Mouse (Mus musculus) kidney, postnatal 10 days (tissue): ENCODE measurements around the gene Chn2.

Experiments
- DNase-seq: peaks from one replicate; pipeline ENCODE4 v3.0.0; 2021; ENCODE audit warnings: mixed read lengths

Gene Chn2

DNA sequence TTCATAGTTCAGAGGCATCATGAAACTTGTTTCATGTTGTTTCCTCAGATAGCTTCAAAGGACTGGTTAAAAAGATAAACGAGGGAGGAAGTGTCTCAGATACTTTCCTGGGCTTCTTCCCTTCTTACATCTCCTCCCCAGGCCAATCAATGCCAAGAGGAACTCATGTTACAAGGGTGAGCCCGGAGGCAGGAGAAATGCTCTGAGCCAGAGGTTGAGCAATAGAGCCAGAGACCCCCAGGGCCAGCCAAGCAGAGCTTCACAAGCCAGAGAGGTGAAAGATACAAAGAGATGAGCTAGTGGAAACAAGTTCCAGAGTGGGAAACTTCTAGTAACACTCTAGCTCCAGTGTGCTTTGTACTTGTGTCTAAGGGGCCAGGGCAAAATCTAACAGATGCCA, 38.9 kb downstream of the Chn2 start:
- DNase-seq = no peak

DNA sequence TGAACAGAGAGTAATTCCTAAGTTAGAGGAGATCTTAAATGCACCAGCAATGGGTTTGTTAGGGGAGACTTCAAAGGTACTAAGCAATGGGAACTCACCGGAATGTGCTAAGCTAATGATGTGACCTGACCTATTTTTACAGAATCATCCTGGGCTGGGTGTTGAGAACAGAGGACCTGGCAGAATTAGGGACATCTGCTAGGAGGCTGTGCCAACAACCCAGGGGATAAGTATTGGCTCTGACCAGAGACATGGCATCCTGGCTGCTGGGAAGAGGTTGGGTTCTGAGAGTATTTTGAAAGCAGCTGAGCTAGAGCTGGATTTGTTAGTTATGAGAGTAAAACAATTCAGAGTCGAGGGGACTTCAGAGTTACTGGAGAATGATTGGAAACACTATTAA, 40.5 kb downstream of the Chn2 start:
- no peak for DNase-seq

DNA sequence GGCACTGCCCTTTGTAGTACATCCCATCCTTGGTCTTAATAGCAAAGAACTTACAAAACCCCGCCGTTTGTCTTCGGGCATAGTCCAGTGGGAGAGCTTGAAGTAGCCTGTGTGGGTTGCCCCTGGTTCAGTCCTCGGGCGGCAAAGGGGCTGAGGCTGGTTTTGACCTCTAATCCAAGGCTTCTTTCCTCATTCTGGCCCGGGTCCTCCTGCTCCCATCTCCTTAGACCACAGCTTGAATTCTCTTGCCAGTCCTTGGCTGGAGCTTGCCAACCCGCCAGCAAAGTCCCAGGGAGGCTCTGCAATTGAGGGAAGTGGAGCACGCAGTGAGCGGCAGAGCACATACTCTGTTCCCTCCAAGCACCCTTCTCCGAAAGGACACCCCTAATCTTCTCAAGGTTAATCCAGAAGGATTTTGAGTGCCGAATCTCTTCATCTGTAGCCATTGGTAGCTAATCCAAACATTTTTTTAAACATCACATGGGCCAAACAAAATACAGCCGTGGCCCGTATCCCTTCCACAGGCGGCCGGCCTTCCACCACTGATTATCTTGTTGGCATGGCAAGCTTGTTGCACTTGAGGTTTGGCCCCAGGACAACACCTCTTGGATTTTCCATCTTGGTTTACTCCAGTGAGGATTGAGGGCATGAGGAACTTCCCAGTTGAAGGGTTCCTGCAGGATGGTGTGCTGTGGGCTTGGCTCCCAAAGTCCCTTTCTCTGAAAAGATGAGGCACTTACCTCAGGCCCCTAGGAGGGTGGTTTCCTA, 41.3 kb downstream of the Chn2 start:
- no peak for DNase-seq

DNA sequence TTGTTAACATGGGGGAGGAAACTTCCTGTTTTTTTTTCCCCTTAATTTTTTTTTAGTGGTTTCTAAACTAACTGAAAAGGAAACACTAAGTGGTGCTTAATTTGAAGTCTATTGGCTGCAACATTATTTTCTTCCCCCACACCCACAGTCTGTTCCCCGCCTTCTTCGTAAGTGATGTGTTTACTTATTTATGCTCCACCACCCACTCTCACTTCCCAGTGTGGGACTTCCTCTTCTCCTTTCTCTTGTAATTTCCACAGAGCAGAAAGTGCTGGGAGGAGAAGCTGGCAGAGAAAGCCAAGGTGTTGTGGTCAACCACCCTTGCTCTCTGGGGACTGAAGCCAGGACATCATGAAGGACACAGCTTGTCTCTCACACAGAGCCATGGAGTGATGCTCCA, 43.2 kb downstream of the Chn2 start:
- DNase-seq = no peak

DNA sequence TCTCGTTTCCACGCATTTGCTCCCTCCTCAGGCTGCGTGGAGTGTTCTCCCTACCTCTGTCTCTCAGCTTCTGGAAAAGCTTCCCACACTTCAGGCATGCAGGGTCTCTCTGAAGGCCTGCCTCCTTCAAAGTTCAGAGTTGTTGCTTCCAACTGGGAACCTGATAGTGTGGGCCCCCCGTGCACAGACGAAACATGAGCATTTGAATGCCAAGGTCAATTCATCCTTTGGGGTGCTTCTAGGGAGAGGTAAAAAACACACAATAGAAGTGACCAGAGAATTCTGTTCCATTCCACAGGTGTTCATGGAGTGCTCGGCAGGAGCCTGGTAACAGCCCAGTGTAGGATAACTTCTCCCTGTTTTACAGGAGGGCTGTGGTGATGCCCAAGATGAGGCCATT, 44.7 kb downstream of the Chn2 start:
- no peak for DNase-seq

DNA sequence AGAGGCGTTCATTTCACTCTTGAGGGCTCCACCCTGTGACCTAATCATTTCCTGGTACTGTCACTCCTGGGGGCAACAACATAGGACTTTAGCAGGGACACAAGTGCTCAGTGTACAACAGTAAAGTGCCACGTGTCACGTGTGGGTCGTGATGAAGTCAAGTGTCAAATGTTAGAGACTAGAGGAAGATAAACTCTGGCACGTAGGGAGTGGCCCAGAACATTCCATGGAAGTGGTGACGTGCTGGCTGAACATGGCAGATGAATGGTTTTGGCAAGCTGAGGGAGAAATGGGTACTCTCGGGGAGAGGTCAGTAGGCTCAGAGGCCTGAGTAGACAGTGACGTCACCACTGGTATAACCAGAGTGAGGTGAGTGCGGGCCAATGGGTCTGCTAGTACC, 45.7 kb downstream of the Chn2 start:
- DNase-seq = no peak

DNA sequence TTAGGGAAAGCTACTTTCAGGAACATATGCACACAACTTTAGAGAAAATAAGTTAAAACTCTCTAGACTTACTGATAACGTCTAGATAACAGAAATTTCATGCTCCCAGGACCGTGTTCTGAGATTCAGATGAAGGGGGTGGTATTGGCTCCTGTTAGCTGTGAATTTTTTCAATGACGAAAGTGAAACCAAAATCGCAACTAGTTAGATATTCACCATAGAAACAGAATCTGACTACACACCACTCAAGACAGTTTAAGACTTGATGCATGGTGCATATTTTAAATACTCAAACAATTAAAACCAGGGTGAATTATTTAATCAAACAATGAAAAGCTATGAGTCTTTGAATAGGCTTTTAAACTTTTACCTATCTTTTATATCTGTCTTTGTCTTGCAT, 48.8 kb downstream of the Chn2 start:
- no peak for DNase-seq

DNA sequence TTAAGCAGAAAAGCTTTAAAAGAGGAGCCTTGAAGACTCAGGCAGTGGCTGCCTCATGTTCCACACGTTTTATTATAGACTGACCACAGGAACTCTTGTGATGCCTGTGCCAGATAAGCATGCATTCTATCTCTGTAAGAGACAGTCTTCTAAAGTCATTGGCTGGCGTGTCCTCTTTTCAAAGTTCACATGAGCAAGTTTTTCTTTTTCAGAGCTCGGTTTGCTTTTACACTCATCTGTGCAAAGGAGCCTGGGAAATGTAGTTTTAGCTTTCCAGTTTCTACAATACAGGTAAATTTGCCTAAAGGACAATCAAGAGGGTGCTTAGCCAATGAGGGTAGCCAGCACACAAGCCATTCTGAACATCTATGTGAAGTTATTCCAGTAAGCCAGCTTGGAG, 51.5 kb downstream of the Chn2 start:
- no peak for DNase-seq

DNA sequence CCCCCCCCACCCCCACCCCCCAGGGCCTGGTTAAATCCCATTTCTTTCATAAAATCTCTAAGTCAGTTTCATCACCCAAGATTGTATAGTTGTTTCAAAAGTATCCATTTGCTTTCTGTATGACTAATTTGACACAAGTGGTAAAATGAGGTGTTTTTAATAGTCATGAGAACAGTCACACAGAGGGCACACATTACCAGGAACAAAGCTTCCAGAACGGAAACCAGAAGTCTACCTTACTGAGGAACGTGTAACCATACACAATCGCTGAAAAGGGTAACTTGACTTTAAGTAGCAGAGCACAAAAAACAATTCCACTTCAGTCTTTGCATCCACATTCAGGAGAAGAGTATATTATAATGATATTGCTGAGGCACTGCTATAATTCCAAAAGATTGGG, 53.6 kb downstream of the Chn2 start:
- DNase-seq = no peak

DNA sequence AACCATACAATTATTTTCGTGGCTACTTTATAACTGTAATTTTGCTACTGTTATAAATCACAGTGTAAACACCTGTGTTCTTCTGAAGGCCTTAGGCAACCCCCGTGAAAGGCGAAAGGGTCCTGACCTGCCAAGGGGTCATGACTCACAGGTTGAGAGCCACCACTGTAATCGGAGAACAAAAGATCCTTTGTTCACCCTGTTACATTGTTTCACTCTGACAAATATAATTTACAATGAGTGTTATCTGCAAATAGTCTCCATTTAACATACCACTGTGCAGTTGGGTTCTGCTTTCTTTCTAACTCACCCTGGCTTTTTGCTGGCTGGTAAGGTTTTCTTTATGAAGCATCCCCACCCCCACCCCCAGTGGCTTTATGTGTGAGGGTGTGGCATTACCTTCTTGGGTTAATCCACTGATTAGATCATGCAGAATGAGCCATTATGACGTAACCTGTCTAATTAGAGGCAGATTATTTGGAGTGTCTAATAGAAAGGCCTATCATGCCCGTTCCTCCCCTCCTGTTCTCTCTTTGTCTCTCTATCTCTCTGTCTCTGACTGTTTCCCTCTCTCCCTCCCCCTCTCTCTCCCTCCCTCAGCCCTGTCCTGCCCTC, 56.9 kb downstream of the Chn2 start:
- no peak for DNase-seq

DNA sequence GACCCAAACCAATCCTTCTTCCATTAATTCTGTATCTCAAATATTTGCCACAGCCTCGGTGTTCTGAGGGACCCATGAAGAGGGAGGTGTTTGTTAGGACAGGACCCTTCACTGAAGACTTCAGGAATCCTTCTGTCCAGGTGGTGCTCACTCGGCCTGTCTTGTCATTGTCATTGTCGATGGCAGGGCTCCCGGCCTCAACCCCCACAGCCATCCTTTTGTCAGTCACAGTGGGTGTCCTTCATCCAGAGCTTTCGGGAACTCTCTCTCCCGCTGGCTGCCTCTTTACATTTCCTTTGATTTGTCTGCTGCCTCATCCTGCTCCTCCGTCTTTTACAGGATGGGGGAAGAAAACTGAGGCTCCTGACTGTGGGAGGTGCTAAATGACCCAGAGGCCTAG, 57.5 kb downstream of the Chn2 start:
- DNase-seq = no peak

DNA sequence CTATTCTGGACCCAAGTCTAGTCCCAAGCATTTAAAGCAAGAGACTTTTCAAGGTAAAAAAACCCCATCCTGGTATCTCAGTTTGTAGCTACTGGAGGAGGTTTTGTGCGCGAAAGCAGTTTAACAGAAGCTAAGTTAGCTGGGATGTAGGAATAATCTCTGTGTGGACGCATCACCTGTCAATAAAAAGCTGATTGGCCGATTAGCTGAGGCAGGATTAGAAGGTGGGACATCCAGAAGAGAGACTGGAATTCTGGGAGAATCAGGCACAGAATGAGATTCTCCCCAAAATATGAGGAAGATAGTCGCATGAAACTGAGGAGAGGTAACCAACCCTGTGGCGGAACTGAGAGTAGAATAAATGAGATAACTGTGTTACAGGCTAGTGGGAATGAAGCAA, 59.0 kb downstream of the Chn2 start:
- DNase-seq = no peak

DNA sequence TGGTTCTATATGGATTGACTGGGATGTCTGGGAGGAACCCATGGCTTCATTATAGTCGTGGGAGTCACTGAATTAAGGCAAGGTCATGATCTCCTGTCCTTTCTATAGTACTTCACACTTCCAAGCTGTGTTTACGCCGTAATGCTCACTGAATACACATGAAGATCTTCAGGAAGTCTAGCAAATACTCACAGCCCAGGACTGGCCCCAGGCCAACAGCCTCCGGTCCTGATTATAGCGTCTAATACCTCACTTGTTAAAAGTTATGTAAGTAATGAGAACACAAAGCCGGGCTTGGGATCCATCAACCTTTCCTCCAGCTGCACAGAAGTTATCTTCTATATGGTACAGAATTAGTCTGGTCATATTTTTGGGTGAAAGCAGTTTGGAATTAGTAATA, 60.3 kb downstream of the Chn2 start:
- peak; percentile 77 for DNase-seq

DNA sequence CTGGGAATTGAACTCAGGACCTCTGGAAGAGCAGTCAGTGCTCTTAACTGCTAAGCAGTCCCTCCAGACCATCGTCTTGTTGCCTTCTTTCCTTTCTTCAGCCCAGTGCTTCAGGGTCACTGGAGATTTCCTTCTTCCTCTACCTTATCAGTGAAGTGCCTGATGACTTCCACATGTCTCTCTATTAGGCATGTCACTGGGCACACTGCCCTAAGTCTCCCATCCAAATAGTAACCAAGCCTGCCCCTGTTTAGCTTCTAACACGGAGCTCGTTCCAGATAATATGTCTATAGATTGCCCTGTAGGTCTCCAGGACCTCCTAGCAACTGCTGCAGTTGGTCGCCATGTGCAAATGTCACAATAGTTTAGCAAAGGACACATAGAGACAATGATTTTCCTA, 62.9 kb downstream of the Chn2 start:
- no peak for DNase-seq

DNA sequence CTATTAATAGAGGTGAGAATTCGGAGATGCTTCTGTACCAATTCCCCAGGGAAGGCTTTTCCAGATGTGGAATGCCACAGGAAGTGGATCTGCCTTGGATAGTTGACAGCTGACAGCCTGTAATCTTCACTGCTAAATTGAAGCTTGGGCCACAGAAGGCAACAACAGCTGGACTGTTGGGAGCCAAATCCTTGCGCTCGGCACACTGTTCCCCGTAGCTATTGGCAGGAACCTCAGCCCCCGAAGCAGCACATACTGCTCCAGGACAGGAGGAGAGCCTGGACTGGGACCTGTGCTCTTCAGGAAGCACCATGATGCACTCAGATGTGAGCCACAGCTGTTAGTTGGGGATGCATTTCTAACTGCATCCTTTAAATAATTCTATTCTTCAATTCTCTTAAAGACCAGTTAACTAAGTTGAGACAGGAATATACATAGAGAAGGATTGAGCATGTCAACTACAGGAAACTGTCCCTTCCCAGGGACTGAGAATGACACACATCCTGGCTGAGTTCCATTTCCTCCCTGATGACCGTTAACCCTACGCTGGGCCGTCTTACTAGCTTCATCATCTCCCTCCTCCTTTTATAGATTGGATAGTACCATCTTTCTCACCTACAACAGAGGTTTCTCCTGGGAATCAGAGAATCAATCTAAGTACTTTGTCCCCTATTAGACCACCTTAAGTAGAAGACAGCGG, 64.1 kb downstream of the Chn2 start:
- DNase-seq = peak; percentile 44

DNA sequence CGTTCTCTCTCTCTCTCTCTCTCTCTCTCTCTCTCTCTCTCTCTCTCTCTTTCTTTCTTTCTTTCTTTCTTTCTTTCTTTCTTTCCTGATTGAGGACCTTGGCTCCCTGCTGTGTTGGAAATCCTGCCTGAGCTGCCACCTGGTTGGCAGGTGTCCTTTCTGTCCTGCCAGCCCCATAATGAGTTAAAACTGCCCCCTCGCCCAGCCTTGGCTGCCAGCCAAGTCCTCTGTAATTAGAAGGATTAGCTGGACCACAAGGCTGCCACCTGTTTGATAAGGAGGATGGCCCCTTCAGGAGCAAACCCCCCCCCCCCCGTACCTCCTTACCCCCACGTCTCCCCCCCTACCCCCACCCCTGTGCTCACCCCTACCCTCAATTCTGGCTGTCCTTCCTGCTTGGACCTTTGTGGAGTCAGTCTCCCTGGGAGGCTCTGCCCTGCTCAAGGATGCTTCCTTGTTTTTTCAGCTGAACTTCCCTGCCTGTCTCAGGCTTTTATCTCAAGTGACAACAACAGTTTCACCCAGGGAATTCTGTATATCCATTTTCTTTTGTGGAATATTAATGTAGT, 72.1 kb downstream of the Chn2 start:
- peak; percentile 46 for DNase-seq

DNA sequence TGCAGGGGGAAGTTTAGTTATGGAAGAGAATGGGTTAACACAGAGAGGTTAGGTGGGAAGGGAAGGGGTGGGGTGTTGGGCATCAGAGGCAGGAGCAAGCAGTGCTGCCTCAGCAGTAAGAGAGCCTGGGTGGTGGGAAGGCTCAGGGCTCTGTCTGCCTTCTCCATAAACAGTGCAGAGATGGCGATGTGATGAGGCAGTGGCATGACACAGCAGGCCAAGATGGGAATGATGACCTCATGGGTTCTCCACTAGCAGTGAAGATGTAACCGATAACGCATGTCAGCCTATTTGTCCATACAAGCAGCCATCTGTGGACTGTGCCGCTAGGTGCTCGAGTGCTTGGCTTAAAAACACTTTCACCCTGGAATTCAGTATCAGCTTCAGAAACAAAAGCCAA, 74.0 kb downstream of the Chn2 start:
- no peak for DNase-seq

DNA sequence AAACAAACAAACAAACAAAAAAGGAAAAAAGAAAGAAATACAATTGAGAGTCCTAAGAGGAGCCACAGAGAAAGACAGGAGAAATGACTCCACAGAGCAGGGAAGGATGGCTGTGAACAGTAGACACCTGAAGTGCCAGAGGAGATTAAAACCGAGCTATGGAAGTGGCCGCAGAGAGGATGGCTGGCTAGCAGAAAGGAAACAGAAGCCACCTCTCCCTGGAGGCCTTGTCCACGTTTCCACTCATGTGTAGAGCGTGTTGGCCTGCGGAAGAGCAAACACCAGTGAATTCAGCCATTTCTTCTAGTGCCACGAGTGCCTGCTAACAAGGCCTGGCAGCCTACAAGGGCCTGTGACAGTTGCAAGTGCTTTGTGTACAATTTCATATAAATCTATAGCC, 75.1 kb downstream of the Chn2 start:
- DNase-seq = no peak

DNA sequence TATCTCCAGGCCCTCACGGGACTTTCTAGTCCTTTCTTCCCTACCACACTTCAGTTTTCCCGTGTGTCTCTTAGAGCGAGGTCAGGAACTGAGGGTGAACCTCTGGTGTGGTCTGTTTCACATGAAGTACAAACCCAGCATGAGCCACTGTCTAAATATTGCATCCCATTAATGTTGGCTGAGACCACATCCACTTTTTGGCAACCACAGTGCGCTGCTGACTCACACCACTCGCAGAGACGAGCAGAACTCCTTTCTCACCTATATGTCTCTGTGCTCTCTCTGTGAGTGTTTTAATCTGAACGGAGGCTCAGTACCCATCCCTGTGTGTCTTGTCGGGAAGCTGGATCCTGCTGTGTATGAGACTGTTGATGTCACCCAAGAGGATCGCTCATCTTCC, 76.9 kb downstream of the Chn2 start:
- DNase-seq = no peak

DNA sequence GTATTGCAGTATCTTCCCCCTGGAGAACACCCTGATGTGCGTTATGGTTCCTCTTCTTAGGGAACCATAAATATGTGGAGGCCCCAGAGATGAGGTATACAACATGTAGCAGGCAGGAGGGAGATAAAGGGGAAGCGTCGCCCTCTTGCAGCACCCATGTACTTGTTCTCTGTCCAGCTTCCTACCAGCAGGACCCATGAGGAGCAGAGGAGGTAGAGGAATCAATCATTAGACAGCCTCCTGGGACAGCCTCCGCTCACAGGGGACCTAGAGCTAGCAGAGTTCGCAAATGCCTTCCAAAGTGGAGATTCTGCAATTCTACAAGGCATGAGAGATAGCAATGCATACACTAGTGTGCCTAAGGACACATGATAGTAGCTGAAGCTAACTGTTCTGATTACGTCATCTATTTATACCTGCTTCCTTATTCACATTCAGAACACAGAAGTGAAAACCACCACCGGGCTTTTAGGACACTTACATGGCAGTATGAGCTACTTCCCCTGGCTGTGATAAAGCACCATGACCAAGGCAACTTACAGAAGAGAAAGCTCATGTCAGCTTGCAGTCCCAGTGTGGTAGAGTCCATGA, 77.7 kb downstream of the Chn2 start:
- DNase-seq = no peak

DNA sequence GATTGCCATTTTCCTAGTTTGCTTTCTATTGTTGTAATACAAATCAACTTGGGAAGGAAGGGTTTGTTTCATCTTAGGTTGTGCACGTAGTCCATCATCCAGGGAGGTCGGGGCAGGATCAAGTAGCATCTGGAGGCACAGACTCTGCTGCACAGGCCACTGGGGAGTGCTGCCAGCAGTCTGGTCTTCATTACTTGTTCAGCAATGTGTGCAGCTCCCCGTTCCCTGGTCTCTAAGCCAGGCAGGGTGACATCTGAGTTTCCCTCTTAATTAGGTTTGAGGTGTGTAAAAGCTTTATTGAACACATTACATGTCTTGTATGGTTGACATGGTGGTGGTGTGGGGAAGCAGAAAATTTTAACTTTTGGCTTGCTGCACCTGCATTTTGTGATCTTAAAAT, 79.0 kb downstream of the Chn2 start:
- no peak for DNase-seq

DNA sequence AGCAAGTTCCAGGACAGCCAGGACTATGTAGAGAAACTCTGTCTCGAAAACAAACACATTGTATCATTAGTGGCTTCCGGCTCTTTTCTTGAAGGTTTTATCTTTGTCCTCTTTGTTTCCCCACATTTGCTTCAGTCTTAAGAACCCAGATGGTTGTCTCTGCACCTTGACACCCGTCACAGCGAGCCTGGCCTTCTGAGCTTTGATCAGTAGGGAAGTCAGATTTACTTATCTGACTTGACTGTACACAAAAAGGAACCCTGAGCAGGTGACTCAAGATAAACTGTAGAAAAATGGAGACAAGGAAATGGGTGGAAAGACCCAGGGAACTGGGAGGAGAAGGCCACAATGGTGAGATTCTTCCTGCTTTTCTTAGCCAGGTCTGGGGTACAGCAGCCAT, 79.5 kb downstream of the Chn2 start:
- DNase-seq = no peak

DNA sequence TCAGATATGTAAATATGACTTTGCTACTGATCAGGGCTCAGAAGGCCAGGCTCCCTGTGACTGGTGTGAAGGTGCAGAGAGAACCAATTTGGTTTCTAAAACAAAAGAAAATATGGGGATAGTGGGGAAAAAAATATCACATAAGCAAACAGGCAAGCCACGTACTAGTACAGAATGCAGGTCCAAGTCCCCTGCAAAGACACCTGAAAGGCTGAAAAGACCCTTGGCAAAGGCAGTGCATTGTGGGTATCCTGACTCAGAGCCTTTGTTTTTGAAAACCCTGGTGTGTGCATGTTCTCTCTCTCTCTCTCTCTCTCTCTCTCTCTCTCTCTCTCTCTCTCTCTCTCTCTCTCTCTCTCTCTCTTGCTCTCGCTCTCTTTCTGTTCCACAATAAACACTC, 80.1 kb downstream of the Chn2 start:
- DNase-seq = no peak
